Mouse (Mus musculus): ENCODE measurements around the gene H2-Q4.
"Not testable (repeated sequence)": the region's sequence is repeated elsewhere in the genome, so short reads cannot be mapped to it uniquely, and the experiment has no call there.

Gene H2-Q4

DNA sequence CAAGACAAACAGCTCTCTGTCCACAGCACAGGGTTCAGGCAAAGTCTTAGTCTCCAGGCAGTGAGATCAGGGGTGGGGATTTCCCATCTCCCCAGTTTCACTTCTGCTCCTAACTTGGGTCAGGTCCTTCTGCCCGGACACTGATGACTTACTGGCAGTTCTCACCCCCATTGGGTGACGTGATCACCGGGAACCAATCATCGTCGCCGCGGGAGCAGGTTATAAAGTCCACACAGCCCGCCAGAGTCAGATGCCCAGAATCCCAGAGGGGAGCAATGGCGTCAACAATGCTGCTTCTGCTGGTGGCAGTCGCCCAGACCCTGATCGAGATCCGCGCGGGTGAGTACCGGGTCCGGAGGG is at the start of gene H2-Q4:
TSS of gene H2-Q4 (plus strand) at position 249 of the 360 bp plus-strand sequence.
- DNase-seq (ENCODE audit: low spot score): peak; percentile 83

DNA sequence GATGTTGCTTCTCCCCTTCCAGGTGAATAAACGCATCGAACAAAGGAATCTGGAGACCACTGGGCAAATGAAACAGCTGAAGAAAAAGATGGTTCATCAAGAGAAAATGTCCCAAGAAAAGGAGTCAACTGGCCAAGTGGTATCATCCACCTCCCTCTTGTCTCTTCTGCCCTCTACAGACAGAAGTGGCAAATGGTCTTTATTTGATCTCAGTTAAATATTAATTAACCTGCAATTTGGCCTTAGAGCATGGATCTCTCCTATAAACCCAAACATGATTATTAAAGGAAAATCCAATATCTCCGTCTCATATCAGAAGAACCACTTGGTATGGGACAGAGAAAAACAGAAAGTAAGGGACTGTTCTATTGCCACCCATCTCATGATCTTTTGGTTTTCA is 49.7 kb upstream of the H2-Q4 start:
- not testable (repeated sequence) for DNase-seq (ENCODE audit: low spot score)

DNA sequence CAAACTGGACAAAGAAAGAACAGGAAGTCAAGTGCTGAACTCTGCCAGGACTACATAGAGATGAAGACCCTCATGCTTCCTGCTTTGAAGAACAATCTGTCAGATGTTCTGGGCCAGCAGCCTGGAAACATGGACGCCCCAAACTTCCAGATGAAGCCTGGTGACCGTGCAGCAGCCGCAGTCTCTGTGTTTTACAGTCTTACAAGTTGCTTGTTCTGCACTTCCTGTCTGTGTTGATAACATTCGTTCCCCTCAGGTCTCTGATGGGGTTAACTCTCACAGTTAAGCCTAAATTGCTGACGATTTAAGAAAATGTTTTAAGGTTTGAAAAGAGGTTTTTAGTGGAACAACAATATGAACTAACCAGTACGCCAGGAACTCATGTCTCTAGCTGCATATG is 47.9 kb upstream of the H2-Q4 start:
- DNase-seq (ENCODE audit: low spot score): not testable (repeated sequence)

DNA sequence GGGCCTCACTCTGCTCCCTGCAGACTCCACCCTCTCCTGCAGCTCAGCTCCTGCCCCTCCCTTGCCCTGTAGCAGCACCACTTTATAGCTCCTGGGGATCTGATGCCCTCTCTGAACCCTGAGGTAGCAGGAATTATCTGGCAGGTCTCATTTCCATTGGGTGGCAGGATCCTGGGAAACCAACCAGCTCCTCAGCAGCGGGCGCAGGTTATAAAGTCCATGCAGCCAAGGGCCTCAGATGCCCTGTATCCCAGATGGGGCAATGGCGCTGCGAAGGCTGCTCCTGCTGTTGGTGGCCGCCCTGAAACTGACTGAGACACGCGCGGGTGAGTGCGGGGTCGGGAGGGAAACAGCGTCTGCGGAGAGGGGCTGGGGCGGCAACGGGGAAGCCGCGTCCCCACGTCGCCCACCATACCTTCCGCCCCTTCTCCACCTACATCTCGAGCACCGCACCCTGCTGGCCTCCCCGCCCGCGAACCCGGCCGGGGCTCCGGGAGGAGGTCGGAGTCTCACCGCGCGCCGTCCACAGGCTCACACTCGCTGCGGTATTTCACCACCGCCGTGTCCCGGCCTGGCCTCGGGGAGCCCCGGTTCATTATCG is 37.2 kb upstream of the H2-Q4 start, which contains the start of gene H2-Q2:
TSS of gene H2-Q2 (plus strand) at position 172 of the 601 bp plus-strand sequence.
- DNase-seq (ENCODE audit: low spot score): no peak

GRCm38 (mm10) chr17:35342711-35343476 is 36.5 kb upstream of the H2-Q4 start:
- no peak for DNase-seq (ENCODE audit: low spot score)

GRCm38 (mm10) chr17:35347659-35348058 is 31.8 kb upstream of the H2-Q4 start:
- DNase-seq (ENCODE audit: low spot score): not testable (repeated sequence)

- not testable (repeated sequence) for DNase-seq (ENCODE audit: low spot score)
These were observed 26.1 kb upstream of the H2-Q4 start for GRCm38 (mm10) chr17:35353275-35353674.

DNA sequence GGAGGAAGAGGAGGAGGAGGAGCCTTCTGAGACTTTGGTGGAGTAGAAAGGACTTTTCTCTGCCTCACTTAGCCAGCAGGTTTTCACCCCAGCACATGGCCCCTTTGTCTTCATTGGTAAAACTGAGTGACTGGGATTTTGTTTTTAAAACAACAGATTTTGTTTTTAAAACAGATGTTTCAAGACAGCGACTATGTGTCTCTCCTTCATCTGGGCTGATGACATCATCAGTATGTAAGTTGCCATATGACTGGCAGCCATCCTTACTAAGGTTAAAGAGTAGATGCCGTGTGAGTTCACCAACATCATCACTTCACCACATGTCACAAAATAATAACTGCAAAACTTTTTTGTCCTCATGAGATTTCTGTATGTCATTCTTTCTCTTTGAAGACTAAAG is 25.3 kb upstream of the H2-Q4 start:
- DNase-seq (ENCODE audit: low spot score): no peak

- no peak for DNase-seq (ENCODE audit: low spot score)
These were observed 22.3 kb upstream of the H2-Q4 start for GRCm38 (mm10) chr17:35357086-35357485.

DNA sequence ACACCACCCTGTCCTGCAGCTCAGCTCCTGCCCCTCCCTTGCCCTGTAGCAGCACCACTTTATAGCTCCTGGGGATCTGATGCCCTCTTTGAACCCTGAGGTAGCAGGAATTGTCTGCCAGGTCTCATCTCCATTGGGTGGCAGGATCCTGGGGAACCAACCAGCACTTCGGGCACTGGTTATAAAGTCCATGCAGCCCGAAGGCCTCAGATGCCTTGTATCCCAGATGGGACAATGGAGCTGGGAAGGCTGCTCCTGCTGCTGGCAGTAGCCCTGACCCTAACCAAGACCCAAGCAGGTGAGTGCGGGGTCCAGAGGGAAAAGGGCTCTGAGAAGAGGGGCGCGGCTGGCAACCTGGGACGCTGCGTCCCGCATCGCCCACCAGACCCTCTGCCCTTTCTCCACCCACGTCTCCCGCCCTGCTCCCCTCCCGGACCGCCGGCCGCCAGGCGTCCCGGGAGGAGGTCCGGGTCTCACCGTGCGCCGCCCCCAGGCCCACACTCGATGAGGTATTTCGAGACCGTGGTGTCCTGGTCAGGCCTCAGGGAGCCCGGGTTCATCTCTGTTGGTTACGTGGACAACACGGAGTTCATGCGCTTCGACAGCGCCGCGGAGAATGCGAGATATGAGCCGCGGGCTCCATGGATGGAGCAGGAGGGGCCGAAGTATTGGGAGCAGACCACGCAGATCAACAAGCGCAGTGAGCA is 20.5 kb upstream of the H2-Q4 start:
- DNase-seq (ENCODE audit: low spot score): no peak

DNA sequence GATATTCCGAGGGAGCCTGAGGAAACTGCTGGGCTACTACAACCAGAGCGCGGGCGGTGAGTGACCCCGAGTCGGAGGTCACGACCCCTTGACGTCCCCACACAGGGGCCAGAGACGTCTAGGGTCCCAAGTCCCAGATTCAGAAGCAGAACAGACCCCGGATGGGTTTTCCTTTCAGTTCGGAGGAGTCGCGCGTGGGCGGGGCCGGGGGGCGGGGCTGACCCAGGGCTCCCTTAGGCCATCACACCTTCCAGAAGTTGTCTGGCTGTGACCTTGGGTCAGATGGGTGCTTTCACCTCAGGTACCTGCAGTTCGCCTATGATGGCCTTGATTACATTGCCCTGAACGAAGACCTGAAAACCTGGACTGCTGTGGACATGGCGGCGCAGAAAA is 20.0 kb upstream of the H2-Q4 start:
- DNase-seq (ENCODE audit: low spot score): no peak

DNA sequence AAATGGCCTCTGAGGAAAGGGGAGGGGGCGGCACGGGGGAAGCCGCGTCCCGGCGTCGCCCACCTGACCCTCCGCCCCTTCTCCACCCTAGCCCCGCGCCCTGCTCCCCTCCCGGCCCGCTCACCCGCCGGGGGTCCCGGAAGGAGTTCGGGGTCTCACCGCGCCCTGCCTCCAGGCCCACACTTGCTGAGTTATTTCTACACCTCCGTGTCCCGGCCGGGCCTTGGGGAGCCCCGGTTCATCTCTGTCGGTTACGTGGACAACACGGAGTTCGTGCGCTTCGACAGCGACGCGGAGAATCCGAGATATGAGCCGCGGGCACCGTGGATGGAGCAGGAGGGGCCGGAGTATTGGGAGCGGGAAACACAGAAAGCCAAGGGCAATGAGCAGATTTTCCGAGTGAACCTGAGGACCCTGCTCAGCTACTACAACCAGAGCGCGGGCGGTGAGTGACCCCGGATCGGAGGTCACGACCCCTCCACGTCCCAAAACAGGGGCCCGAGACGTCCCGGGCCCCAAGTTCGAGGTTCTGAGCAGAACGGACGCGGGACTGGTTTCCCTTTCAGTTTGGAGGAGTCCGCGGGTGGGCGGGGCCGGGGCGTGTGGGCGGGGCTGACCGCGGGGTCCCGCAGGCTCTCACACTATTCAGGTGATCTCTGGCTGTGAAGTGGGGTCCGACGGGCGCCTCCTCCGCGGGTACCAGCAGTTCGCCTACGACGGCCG is 473 bp downstream of the H2-Q4 start:
- DNase-seq (ENCODE audit: low spot score): peak; percentile 49

DNA sequence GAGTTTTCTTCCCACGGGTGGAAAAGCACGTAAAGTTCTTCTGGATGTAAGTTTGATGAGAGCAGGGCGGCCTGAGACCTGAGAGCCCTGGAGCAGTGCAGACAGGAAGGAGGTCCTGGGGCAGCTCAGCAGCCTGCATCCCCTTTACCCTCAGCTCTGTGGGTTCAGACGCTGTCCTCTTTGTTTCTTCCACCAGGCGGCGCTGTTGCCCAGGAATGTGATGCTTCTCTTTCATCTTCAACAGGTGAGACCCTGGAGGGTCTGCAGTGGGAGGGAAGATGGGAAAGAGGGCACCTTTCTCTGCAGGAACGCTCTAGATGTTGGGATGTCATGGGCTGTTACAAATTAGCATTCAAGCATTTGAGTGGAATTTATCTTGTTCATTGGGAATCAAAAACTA is 10.4 kb downstream of the H2-Q4 start:
- DNase-seq (ENCODE audit: low spot score): peak; percentile 45

- not testable (repeated sequence) for DNase-seq (ENCODE audit: low spot score)
These were observed 13.3 kb downstream of the H2-Q4 start for GRCm38 (mm10) chr17:35392671-35393070.

DNA sequence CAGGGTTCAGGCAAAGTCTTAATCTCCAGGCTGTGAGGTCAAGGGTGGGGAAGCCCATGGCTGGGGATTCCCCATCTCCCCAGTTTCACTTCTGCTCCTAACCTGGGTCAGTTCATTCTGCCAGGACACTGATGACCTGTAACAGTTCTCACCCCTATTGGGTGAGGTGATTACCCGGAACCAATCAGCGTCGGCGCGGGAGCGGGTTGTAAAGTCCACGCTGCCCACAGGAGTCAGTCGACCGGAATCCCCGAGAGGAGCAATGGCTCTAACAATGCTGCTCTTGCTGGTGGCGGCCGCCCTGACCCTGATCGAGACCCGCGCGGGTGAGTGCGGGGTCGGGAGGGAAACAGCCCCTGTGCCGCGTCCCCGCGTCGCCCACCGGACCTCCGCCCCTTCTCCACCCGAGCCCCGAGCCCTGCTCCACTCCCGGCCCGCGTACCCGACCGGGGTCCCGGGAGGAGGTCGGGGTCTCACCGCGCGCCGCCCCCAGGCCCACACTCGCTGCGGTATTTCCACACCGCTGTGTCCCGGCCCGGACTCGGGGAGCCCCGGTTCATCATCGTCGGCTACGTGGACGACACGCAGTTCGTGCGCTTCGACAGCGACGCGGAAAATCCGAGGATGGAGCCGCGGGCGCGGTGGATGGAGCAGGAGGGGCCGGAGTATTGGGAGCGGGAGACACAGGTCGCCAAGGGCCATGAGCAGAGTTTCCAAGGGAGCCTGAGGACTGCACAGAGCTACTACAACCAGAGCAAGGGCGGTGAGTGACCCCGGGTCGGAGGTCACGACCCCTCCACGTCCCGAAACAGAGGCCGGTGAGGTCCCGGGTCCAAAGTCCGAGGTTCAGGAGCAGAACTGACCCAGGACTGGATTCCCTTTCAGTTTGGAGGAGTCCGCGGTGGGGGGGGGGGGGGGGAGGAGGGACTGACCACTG is 14.7 kb downstream of the H2-Q4 start:
- peak; percentile 38 for DNase-seq (ENCODE audit: low spot score)

DNA sequence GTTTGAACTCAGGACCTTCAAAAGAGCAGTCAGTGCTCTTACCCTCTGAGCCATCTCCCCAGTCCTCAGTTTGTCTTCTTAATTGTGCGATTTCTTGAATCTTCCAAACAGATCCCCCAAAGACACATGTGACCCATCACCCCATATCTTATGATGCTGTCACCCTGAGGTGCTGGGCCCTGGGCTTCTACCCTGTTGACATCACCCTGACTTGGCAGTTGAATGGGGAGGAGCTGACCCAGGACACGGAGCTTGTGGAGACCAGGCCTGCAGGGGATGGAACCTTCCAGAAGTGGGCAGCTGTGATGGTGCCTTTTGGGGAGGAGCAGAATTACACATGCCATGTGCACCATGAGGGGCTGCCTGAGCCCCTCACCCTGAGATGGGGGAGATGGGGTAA is 17.5 kb downstream of the H2-Q4 start:
- not testable (repeated sequence) for DNase-seq (ENCODE audit: low spot score)

DNA sequence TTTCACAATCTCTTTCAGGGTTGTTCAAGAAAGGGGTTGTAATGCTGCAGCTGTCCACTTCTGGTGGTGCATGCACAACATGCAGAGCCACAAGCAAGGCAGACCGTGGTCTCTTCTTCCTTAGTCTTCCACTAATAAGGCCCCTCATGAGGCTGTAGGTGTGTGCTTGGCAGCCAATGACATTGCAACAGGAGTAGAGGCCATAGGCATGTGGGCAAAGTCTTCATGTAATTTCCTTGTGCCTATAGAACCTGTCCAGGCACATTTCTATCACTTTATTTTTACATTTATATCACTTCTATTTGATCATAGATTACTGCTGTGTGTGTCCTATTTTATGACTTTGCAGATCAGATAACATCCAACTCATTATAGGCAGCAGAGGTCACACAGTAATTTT is 33.6 kb downstream of the H2-Q4 start:
- DNase-seq (ENCODE audit: low spot score): not testable (repeated sequence)

- DNase-seq (ENCODE audit: low spot score): not testable (repeated sequence)
These were observed 36.1 kb downstream of the H2-Q4 start for GRCm38 (mm10) chr17:35415273-35416129.

DNA sequence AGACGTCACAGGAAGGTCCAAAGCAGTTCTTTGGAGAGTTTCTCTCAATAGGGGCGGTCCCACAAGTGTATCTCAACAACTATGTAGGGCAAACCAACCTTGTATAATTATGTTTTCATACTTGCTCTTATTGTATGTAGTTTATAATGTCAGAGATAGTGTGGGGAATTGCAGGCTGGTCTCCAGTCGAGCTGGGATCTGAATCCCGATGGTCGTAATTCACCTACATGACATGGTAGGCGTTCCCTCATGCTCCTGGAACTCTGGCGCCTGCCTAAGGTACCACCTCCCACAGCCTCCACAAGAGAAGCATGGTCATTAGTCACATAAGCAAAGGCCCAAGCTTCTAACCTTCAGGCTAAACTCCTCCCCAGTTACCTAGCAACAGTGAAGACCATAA is 39.4 kb downstream of the H2-Q4 start:
- no peak for DNase-seq (ENCODE audit: low spot score)

DNA sequence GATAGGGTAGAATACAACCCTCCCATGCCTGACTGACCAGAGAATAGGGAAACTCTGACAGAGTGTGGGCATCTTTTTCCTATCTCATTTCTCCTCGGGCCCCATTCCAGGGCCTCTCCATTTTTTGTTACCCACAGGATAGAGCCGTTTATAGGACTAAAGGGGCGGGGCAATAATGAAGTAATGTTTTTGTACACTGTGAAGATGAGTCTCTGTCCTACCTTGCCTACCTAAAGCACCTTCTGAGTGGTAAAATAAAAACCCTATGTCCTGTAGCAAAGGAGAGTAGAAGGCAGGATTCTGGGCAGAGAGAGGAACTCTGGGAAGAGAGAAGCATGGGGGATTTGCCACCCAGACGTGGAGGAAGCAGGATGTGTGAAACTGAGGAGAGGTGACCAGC is 40.1 kb downstream of the H2-Q4 start:
- DNase-seq (ENCODE audit: low spot score): not testable (repeated sequence)
